Mouse (Mus musculus) MEL (cell line): ENCODE results near the gene Ccr5. TPM values are rescaled to one million over a fixed set of nuclear protein-coding genes. Genes with fewer than 3 reads are reported as not detected.

ENCODE experiments used
- DNase-seq: peaks from one replicate; pipeline ENCODE4 v3.0.0; 2011; ENCODE audit warnings: low read depth, low spot score
- H3K27ac ChIP-seq: 2 replicates; pipeline ENCODE4 v1.5.1; 2012; ENCODE audit warnings: low read depth, mild to moderate bottlenecking, control low read depth, low read length, moderate library complexity; ENCODE audit not compliant: control insufficient read depth
- H3K27me3 ChIP-seq, 2 experiments: fragments of 150-350 bp in 1 of 2; sonication (generic) in 1 of 2; 2 replicates each; pipeline ENCODE4 v1.6.1; 2012; ENCODE audit warnings: low read length in 2 of 2, mild to moderate bottlenecking in 2 of 2, improper control_type of control experiment in 1 of 2, moderate library complexity in 1 of 2; ENCODE audit not compliant: insufficient read depth in 2 of 2, control insufficient read depth in 1 of 2
- H3K36me3 ChIP-seq, 2 experiments: 2 replicates each; pipeline ENCODE4 v1.6.1; 2012 to 2014; ENCODE audit warnings: low read length in 2 of 2, improper control_type of control experiment in 1 of 2, inconsistent platforms in 1 of 2, mild to moderate bottlenecking in 1 of 2; ENCODE audit not compliant: insufficient read depth in 2 of 2, control insufficient read depth in 1 of 2
- H3K4me1 ChIP-seq, 2 experiments: fragments of 150-350 bp in 1 of 2; sonication (generic) in 1 of 2; 2 replicates each; pipeline ENCODE4 v1.6.1; 2012; ENCODE audit warnings: low read length in 2 of 2, improper control_type of control experiment in 1 of 2, mild to moderate bottlenecking in 1 of 2; ENCODE audit not compliant: insufficient read depth in 2 of 2, control insufficient read depth in 1 of 2
- H3K4me3 ChIP-seq, 2 experiments: fragments of 150-350 bp in 1 of 2; sonication (generic) in 1 of 2; 2 replicates each; pipeline ENCODE4 v1.5.1; 2012; ENCODE audit warnings: low read depth in 2 of 2, low read length in 2 of 2, mild to moderate bottlenecking in 2 of 2, moderate library complexity in 2 of 2, control low read depth in 1 of 2, improper control_type of control experiment in 1 of 2; ENCODE audit not compliant: control insufficient read depth in 1 of 2, insufficient read depth in 1 of 2
- H3K79me2 ChIP-seq: 2 replicates; pipeline ENCODE4 v1.6.1; 2012; ENCODE audit warnings: mild to moderate bottlenecking, low read length, moderate library complexity; ENCODE audit not compliant: control insufficient read depth, poor library complexity, insufficient read depth
- H3K9ac ChIP-seq: 2 replicates; pipeline ENCODE4 v1.6.1; 2012; ENCODE audit warnings: low read depth, mild to moderate bottlenecking, control low read depth, low read length, moderate library complexity; ENCODE audit not compliant: control insufficient read depth, poor library complexity, severe bottlenecking
- H3K9me3 ChIP-seq: fragments of 150-350 bp; sonication (generic); replicated peaks from 2 replicates; pipeline ENCODE4 v1.6.1; 2012; ENCODE audit warnings: mild to moderate bottlenecking, low read length, improper control_type of control experiment, moderate library complexity; ENCODE audit not compliant: insufficient read depth
- CHD1 ChIP-seq: IDR thresholded peaks from 2 replicates; pipeline ENCODE4 v1.6.1; 2012; ENCODE audit warnings: low read depth, mild to moderate bottlenecking, inconsistent platforms, low read length, improper control_type of control experiment
- CHD2 ChIP-seq: IDR thresholded peaks from 2 replicates; pipeline ENCODE4 v1.6.1; 2011; ENCODE audit warnings: low read length, improper control_type of control experiment
- CTCF ChIP-seq, 3 experiments: IDR thresholded peaks in 2 of 3; conservative IDR thresholded peaks in 1 of 3; 2 replicates each; pipeline ENCODE4 v1.5.1; 2011 to 2012; ENCODE audit warnings: low read length in 3 of 3, low read depth in 2 of 3, mild to moderate bottlenecking in 2 of 3, improper control_type of control experiment in 1 of 3, inconsistent platforms in 1 of 3, mixed read lengths in 1 of 3, moderate library complexity in 1 of 3; ENCODE audit not compliant: control insufficient read depth in 1 of 3, insufficient read depth in 1 of 3, poor library complexity in 1 of 3, severe bottlenecking in 1 of 3
- ELF1 ChIP-seq: IDR thresholded peaks from 2 replicates; pipeline ENCODE4 v1.6.1; 2014; ENCODE audit warnings: low read depth, mild to moderate bottlenecking, inconsistent platforms, low read length, improper control_type of control experiment, moderate library complexity
- EP300 ChIP-seq, 2 experiments: IDR thresholded peaks; 2 replicates each; pipeline ENCODE4 v1.6.1; 2011; ENCODE audit warnings: improper control_type of control experiment in 2 of 2, low read length in 2 of 2, low read depth in 1 of 2, mild to moderate bottlenecking in 1 of 2
- GABPA ChIP-seq: IDR thresholded peaks from 2 replicates; pipeline ENCODE4 v1.6.1; 2012; ENCODE audit warnings: low read depth, mild to moderate bottlenecking, inconsistent platforms, low read length, improper control_type of control experiment, moderate library complexity
- GATA1 ChIP-seq: IDR thresholded peaks from 2 replicates; pipeline ENCODE4 v1.6.1; 2011; ENCODE audit warnings: low read depth, low read length, improper control_type of control experiment
- HCFC1 ChIP-seq: IDR thresholded peaks from 2 replicates; pipeline ENCODE4 v1.6.1; 2012; ENCODE audit warnings: low read depth, mild to moderate bottlenecking, inconsistent platforms, low read length, improper control_type of control experiment, moderate library complexity
- KAT2A ChIP-seq: conservative IDR thresholded peaks from 2 replicates; pipeline ENCODE4 v1.6.1; 2012; ENCODE audit warnings: low read depth, low read length, improper control_type of control experiment, inconsistent platforms
- MAX ChIP-seq: IDR thresholded peaks from 2 replicates; pipeline ENCODE4 v1.6.1; 2011; ENCODE audit warnings: low read length, improper control_type of control experiment
- MAZ ChIP-seq: IDR thresholded peaks from 2 replicates; pipeline ENCODE4 v1.6.1; 2012; ENCODE audit warnings: low read depth, mild to moderate bottlenecking, inconsistent platforms, low read length, improper control_type of control experiment
- MEF2A ChIP-seq: IDR thresholded peaks from 2 replicates; pipeline ENCODE4 v1.6.1; 2014; ENCODE audit warnings: low read depth, mild to moderate bottlenecking, inconsistent platforms, low read length, improper control_type of control experiment; ENCODE audit not compliant: poor library complexity, insufficient replicate concordance, severe bottlenecking; ENCODE audit errors: extremely low read depth
- MXI1 ChIP-seq: IDR thresholded peaks from 2 replicates; pipeline ENCODE4 v1.6.1; 2011; ENCODE audit warnings: mild to moderate bottlenecking, low read depth, low read length, improper control_type of control experiment
- MYB ChIP-seq: IDR thresholded peaks from 2 replicates; pipeline ENCODE4 v1.6.1; 2011; ENCODE audit warnings: mild to moderate bottlenecking, low read depth, low read length, improper control_type of control experiment
- MYC ChIP-seq: IDR thresholded peaks from 2 replicates; pipeline ENCODE4 v1.6.1; 2011; ENCODE audit warnings: low read depth, mild to moderate bottlenecking, low read length, improper control_type of control experiment, moderate library complexity
- NELFE ChIP-seq: IDR thresholded peaks from 2 replicates; pipeline ENCODE4 v1.6.1; 2011; ENCODE audit warnings: low read depth, low read length, improper control_type of control experiment
- NRF1 ChIP-seq: IDR thresholded peaks from 2 replicates; pipeline ENCODE4 v1.6.1; 2014; ENCODE audit warnings: low read depth, mild to moderate bottlenecking, inconsistent platforms, low read length, improper control_type of control experiment, moderate library complexity; ENCODE audit not compliant: poor library complexity, insufficient read depth, severe bottlenecking
- POLR2AphosphoS2 ChIP-seq: IDR thresholded peaks from 2 replicates; pipeline ENCODE4 v1.6.1; 2011; ENCODE audit warnings: low read length, improper control_type of control experiment
- POLR2AphosphoS5 ChIP-seq: IDR thresholded peaks from 2 replicates; pipeline ENCODE4 v1.6.1; 2012; ENCODE audit warnings: low read depth, borderline replicate concordance, mild to moderate bottlenecking, inconsistent platforms, low read length, moderate library complexity, mixed read lengths
- RAD21 ChIP-seq: IDR thresholded peaks from 2 replicates; pipeline ENCODE4 v1.6.1; 2011; ENCODE audit warnings: mild to moderate bottlenecking, low read depth, low read length, improper control_type of control experiment
- RCOR1 ChIP-seq: IDR thresholded peaks from 2 replicates; pipeline ENCODE4 v1.6.1; 2012; ENCODE audit warnings: low read depth, mild to moderate bottlenecking, inconsistent platforms, low read length, improper control_type of control experiment
- SIN3A ChIP-seq: IDR thresholded peaks from 2 replicates; pipeline ENCODE4 v1.6.1; 2012; ENCODE audit warnings: low read length, improper control_type of control experiment, inconsistent platforms
- SMC3 ChIP-seq: IDR thresholded peaks from 2 replicates; pipeline ENCODE4 v1.6.1; 2011; ENCODE audit warnings: low read depth, low read length, improper control_type of control experiment
- TAL1 ChIP-seq: IDR thresholded peaks from 2 replicates; pipeline ENCODE4 v1.6.1; 2012; ENCODE audit warnings: mild to moderate bottlenecking, inconsistent platforms, low read length, moderate library complexity, mixed read lengths
- TBP ChIP-seq: IDR thresholded peaks from 2 replicates; pipeline ENCODE4 v1.8.0; 2011; ENCODE audit warnings: low read depth, low read length, improper control_type of control experiment
- UBTF ChIP-seq: IDR thresholded peaks from 2 replicates; pipeline ENCODE4 v1.6.1; 2012; ENCODE audit warnings: low read depth, mild to moderate bottlenecking, inconsistent platforms, low read length, improper control_type of control experiment, moderate library complexity, borderline replicate concordance; ENCODE audit not compliant: insufficient read depth
- USF1 ChIP-seq: IDR thresholded peaks from 2 replicates; pipeline ENCODE4 v1.6.1; 2014; ENCODE audit warnings: low read depth, mild to moderate bottlenecking, inconsistent platforms, low read length, improper control_type of control experiment, moderate library complexity
- ZC3H11A ChIP-seq: IDR thresholded peaks from 2 replicates; pipeline ENCODE4 v1.6.1; 2012; ENCODE audit warnings: low read depth, mild to moderate bottlenecking, inconsistent platforms, low read length, improper control_type of control experiment
- ZKSCAN1 ChIP-seq: IDR thresholded peaks from 2 replicates; pipeline ENCODE4 v1.6.1; 2012; ENCODE audit warnings: low read depth, mild to moderate bottlenecking, inconsistent platforms, low read length, improper control_type of control experiment, moderate library complexity
- ZMIZ1 ChIP-seq: IDR thresholded peaks from 2 replicates; pipeline ENCODE4 v1.6.1; 2012; ENCODE audit warnings: low read depth, mild to moderate bottlenecking, inconsistent platforms, low read length, improper control_type of control experiment, moderate library complexity
- polyA plus RNA-seq, 2 experiments: library from polyadenylated mRNA; stranded (reverse) in 1 of 2; unstranded in 1 of 2; fragments of >175 nt in 1 of 2; fragments of >200 nt in 1 of 2; gene quantifications; 2 replicates each; pipeline versions ENCODE4 v1.2.1 to v1.2.4; 2012; ENCODE audit warnings: low replicate concordance in 2 of 2, low read depth in 1 of 2; ENCODE audit not compliant: insufficient read length in 2 of 2, insufficient read depth in 1 of 2, missing spikeins in 1 of 2
- total RNA-seq: library from RNA; depleted of rRNA; stranded (reverse); fragments of 300-350 nt; gene quantifications from 2 replicates; pipeline ENCODE4 v1.2.3, GENCODE M21; 2012

Gene Ccr5
- total and polyA plus RNA-seq, 3 experiments = 0.04 to 0.68 TPM; not detected in 1

DNA sequence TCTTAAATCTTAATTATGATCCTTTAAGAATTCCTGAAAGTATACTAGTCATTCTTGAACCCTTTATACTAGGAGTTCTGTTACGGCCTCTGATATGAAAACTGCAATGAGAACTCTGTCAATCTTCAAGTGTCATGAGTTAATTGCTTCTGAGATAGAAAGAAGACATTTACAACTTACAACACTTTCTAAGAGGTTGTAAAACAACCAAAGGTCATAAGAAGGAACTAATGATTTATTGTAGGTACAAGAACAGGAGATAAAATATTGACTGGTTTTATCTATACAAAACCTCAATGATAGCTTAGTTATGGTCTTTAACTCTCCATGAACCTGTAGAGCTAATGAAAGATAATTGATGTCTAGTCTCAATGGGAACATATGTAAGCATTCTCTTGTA lies 7.6 kb upstream of the Ccr5 start:
- Histone ChIP-seq H3K9ac (no peak overlapping the region), H3K27me3 (no peaks in the 10 kb centered on the region), H3K27ac (no peak overlapping the region), H3K4me1 (peaks cover 15 to 22% of the 10 kb centered on the region in 2 experiments), H3K4me3 (no peak overlapping the region), H3K79me2 (no peaks in the 10 kb centered on the region), H3K9me3 (no peaks in the 10 kb centered on the region), H3K36me3 (peaks cover 0 to 55% of the 10 kb centered on the region in 2 experiments; a peak in 2 of 4 replicates)
- DNase-seq = no peak
- TF ChIP-seq RCOR1 = no peak
- TF ChIP-seq CHD1 = no peak
- TF ChIP-seq CHD2 = no peak
- no peak for TF ChIP-seq MXI1
- TF ChIP-seq NRF1 = no peak
- TF ChIP-seq ZMIZ1 = no peak
- TF ChIP-seq MYB = no peak
- TF ChIP-seq ZKSCAN1 = no peak
- TF ChIP-seq USF1 = no peak
- TF ChIP-seq KAT2A = no peak
- TF ChIP-seq MEF2A = no peak
- no peak for TF ChIP-seq POLR2AphosphoS2
- TF ChIP-seq ZC3H11A = no peak
- TF ChIP-seq UBTF = no peak
- TF ChIP-seq SIN3A = no peak
- TF ChIP-seq GABPA = no peak

GRCm38 (mm10) chr9:124118489-124118888 lies 2.9 kb upstream of the Ccr5 start:
- no peak overlapping the region for H3K4me3 ChIP-seq
- H3K79me2 ChIP-seq = no peaks in the 10 kb centered on the region
- H3K27ac ChIP-seq = no peak overlapping the region
- DNase-seq = peak; percentile 81
- H3K27me3 ChIP-seq = no peaks in the 10 kb centered on the region
- peaks cover 2 to 5% of the 10 kb centered on the region in 2 experiments; a peak in 3 of 4 replicates for H3K4me1 ChIP-seq
- no peaks in the 10 kb centered on the region for H3K9me3 ChIP-seq
- no peak overlapping the region for H3K9ac ChIP-seq
- peaks cover 0 to 16% of the 10 kb centered on the region in 2 experiments; a peak in 2 of 4 replicates for H3K36me3 ChIP-seq
- no peak for TF ChIP-seq CHD2
- TF ChIP-seq USF1 = no peak
- TF ChIP-seq MYB = no peak
- TF ChIP-seq TAL1 = no peak
- no peak for TF ChIP-seq KAT2A
- TF ChIP-seq SMC3 = peak; percentile 99
- no peak for TF ChIP-seq MXI1
- TF ChIP-seq ELF1 = no peak
- TF ChIP-seq ZC3H11A = peak; percentile 90
- peak; percentile 76 for TF ChIP-seq RAD21
- no peak for TF ChIP-seq MAX
- TF ChIP-seq CTCF (IDR thresholded peaks at IDR 0.05 in 2 of 3, conservative IDR thresholded peaks at IDR 0.05 in 1 of 3; ENCODE audit: control insufficient read depth in 1 of 3, insufficient read depth in 1 of 3, low read depth in 2 of 3, low read length in 3 of 3, poor library complexity in 1 of 3, severe bottlenecking in 1 of 3) = peak; percentile 56 to 100 (median 77)
- TF ChIP-seq RCOR1 = no peak
- TF ChIP-seq MAZ = no peak
- TF ChIP-seq ZKSCAN1 = no peak
- TF ChIP-seq SIN3A = peak; percentile 35; the same call in 1 of the 2 replicates
- no peak for TF ChIP-seq NELFE
- no peak for TF ChIP-seq GABPA
- TF ChIP-seq MYC = no peak
- peak; percentile 22 for TF ChIP-seq GATA1
- TF ChIP-seq UBTF = no peak
- TF ChIP-seq EP300 (IDR thresholded peaks at IDR 0.05; ENCODE audit: low read depth in 1 of 2, low read length in 2 of 2) = no peak
- no peak for TF ChIP-seq POLR2AphosphoS2
- TF ChIP-seq CHD1 = no peak
- TF ChIP-seq TBP = 0 out of 2 replicates have a peak, but pooled peaks have one; percentile 36
- no peak for TF ChIP-seq MEF2A
- no peak for TF ChIP-seq HCFC1
- no peak for TF ChIP-seq POLR2AphosphoS5
